Mouse (Mus musculus): ENCODE data around the gene Trub2. TPM values are rescaled to one million over a fixed set of nuclear protein-coding genes. Genes with fewer than 3 reads are reported as not detected.

The Trub2 gene
- polyA plus RNA-seq, 1 experiment from 2014 or later = 25.2 TPM

- H3K9ac ChIP-seq (ENCODE audit: low read length) = no peak overlapping the region
- no peaks in the 10 kb centered on the region for H3K36me3 ChIP-seq (ENCODE audit: control insufficient read depth, insufficient read depth, low read length)
- ATAC-seq (ENCODE audit: insufficient read depth, low FRiP score) = no peak
- no peak overlapping the region for H3K4me3 ChIP-seq (replicated peaks; ENCODE audit: low read length)
- H3K4me1 ChIP-seq (ENCODE audit: control insufficient read depth, insufficient read depth, low read length) = peaks cover 5% of the 10 kb centered on the region; the same call in 1 of the 2 replicates
- H3K4me2 ChIP-seq (ENCODE audit: low read depth, low read length) = no peak overlapping the region
- H3K27me3 ChIP-seq (ENCODE audit: control insufficient read depth, insufficient read depth, low read length) = no peaks in the 10 kb centered on the region; the same call in 1 of the 2 replicates
- H3K9me3 ChIP-seq (replicated peaks; ENCODE audit: control insufficient read depth, low read length) = no peaks in the 10 kb centered on the region
- 0% methylated on average over 1 of the region's 1 CpGs for WGBS
- no peak overlapping the region for H3K27ac ChIP-seq (ENCODE audit: low read length)
Observed at GRCm38 (mm10) chr2:29764831-29765230, 23.5 kb downstream of the Trub2 start.

GRCm38 (mm10) chr2:29755693-29756092 is 32.6 kb downstream of the Trub2 start:
- Histone ChIP-seq H3K4me1 (ENCODE audit: control insufficient read depth, insufficient read depth, low read length) (no peaks in the 10 kb centered on the region), H3K4me3 (replicated peaks; ENCODE audit: low read length) (no peak overlapping the region), H3K27ac (ENCODE audit: low read length) (no peak overlapping the region), H3K9me3 (replicated peaks; ENCODE audit: control insufficient read depth, low read length) (no peaks in the 10 kb centered on the region), H3K36me3 (ENCODE audit: control insufficient read depth, insufficient read depth, low read length) (no peaks in the 10 kb centered on the region), H3K27me3 (ENCODE audit: control insufficient read depth, insufficient read depth, low read length) (peaks cover 16% of the 10 kb centered on the region), H3K9ac (ENCODE audit: low read length) (no peak overlapping the region), H3K4me2 (ENCODE audit: low read depth, low read length) (no peak overlapping the region)
- no peak for ATAC-seq (ENCODE audit: insufficient read depth, low FRiP score)

GRCm38 (mm10) chr2:29752397-29752796 is 35.9 kb downstream of the Trub2 start:
- no peak overlapping the region for H3K9ac ChIP-seq (ENCODE audit: low read length)
- H3K4me3 ChIP-seq (replicated peaks; ENCODE audit: low read length) = no peak overlapping the region
- no peak for ATAC-seq (ENCODE audit: insufficient read depth, low FRiP score)
- WGBS = 86% methylated on average over 5 of the region's 5 CpGs
- no peaks in the 10 kb centered on the region for H3K9me3 ChIP-seq (replicated peaks; ENCODE audit: control insufficient read depth, low read length)
- H3K27ac ChIP-seq (ENCODE audit: low read length) = no peak overlapping the region
- H3K4me2 ChIP-seq (ENCODE audit: low read depth, low read length) = no peak overlapping the region
- no peaks in the 10 kb centered on the region for H3K4me1 ChIP-seq (ENCODE audit: control insufficient read depth, insufficient read depth, low read length)
- H3K27me3 ChIP-seq (ENCODE audit: control insufficient read depth, insufficient read depth, low read length) = peaks cover 24% of the 10 kb centered on the region
- no peaks in the 10 kb centered on the region for H3K36me3 ChIP-seq (ENCODE audit: control insufficient read depth, insufficient read depth, low read length)

GRCm38 (mm10) chr2:29751497-29751896 is 36.8 kb downstream of the Trub2 start, which contains the start of gene Gm13420:
Gene Gm13420 (minus strand): TSS chr2:29751685.
- WGBS = 4% methylated on average over 28 of the region's 28 CpGs
- H3K4me1 ChIP-seq (ENCODE audit: control insufficient read depth, insufficient read depth, low read length) = no peaks in the 10 kb centered on the region
- H3K4me2 ChIP-seq (ENCODE audit: low read depth, low read length) = peak within 1 kb of the TSS; percentile 51
- peak within 1 kb of the TSS; percentile 35 for H3K4me3 ChIP-seq (replicated peaks; ENCODE audit: low read length)
- H3K27me3 ChIP-seq (ENCODE audit: control insufficient read depth, insufficient read depth, low read length) = peaks cover 29% of the 10 kb centered on the region
- H3K36me3 ChIP-seq (ENCODE audit: control insufficient read depth, insufficient read depth, low read length) = no peaks in the 10 kb centered on the region
- no peaks in the 10 kb centered on the region for H3K9me3 ChIP-seq (replicated peaks; ENCODE audit: control insufficient read depth, low read length)
- H3K9ac ChIP-seq (ENCODE audit: low read length) = peak within 1 kb of the TSS; percentile 58
- ATAC-seq (ENCODE audit: insufficient read depth, low FRiP score) = peak; percentile 85
- peak within 1 kb of the TSS; percentile 66 for H3K27ac ChIP-seq (ENCODE audit: low read length)

GRCm38 (mm10) chr2:29748499-29748898 is 39.8 kb downstream of the Trub2 start:
- ATAC-seq (ENCODE audit: insufficient read depth, low FRiP score) = no peak
- H3K27me3 ChIP-seq (ENCODE audit: control insufficient read depth, insufficient read depth, low read length) = peaks cover 33% of the 10 kb centered on the region

GRCm38 (mm10) chr2:29747852-29748251 is 40.5 kb downstream of the Trub2 start:
- WGBS = 70% methylated on average over 5 of the region's 5 CpGs
- Histone ChIP-seq H3K4me1 (ENCODE audit: control insufficient read depth, insufficient read depth, low read length) (no peaks in the 10 kb centered on the region), H3K27me3 (ENCODE audit: control insufficient read depth, insufficient read depth, low read length) (peaks cover 33% of the 10 kb centered on the region), H3K36me3 (ENCODE audit: control insufficient read depth, insufficient read depth, low read length) (no peaks in the 10 kb centered on the region), H3K4me2 (ENCODE audit: low read depth, low read length) (no peak overlapping the region), H3K9me3 (replicated peaks; ENCODE audit: control insufficient read depth, low read length) (no peaks in the 10 kb centered on the region), H3K4me3 (replicated peaks; ENCODE audit: low read length) (no peak overlapping the region), H3K27ac (ENCODE audit: low read length) (no peak overlapping the region), H3K9ac (ENCODE audit: low read length) (no peak overlapping the region)
- ATAC-seq (ENCODE audit: insufficient read depth, low FRiP score) = no peak

More at GRCm38 (mm10) chr2:29748499-29748898, 39.8 kb downstream of the Trub2 start:
- H3K36me3 ChIP-seq (ENCODE audit: control insufficient read depth, insufficient read depth, low read length) = no peaks in the 10 kb centered on the region
- no peaks in the 10 kb centered on the region for H3K4me1 ChIP-seq (ENCODE audit: control insufficient read depth, insufficient read depth, low read length)
- H3K4me3 ChIP-seq (replicated peaks; ENCODE audit: low read length) = no peak overlapping the region
- H3K9ac ChIP-seq (ENCODE audit: low read length) = no peak overlapping the region
- H3K27ac ChIP-seq (ENCODE audit: low read length) = no peak overlapping the region
- WGBS = 79% methylated on average over 4 of the region's 4 CpGs
- H3K4me2 ChIP-seq (ENCODE audit: low read depth, low read length) = no peak overlapping the region
- H3K9me3 ChIP-seq (replicated peaks; ENCODE audit: control insufficient read depth, low read length) = no peaks in the 10 kb centered on the region

- H3K27ac ChIP-seq (ENCODE audit: low read length) = no peak overlapping the region
- peak overlapping the region; percentile 31 for H3K4me3 ChIP-seq (replicated peaks; ENCODE audit: low read length)
- WGBS = 14% methylated on average over 49 of the region's 50 CpGs
- H3K36me3 ChIP-seq (ENCODE audit: control insufficient read depth, insufficient read depth, low read length) = no peaks in the 10 kb centered on the region
- peak overlapping the region; percentile 54 for H3K4me2 ChIP-seq (ENCODE audit: low read depth, low read length)
- peak overlapping the region; percentile 29 for H3K9ac ChIP-seq (ENCODE audit: low read length)
- ATAC-seq (ENCODE audit: insufficient read depth, low FRiP score) = no peak
- H3K4me1 ChIP-seq (ENCODE audit: control insufficient read depth, insufficient read depth, low read length) = no peaks in the 10 kb centered on the region
- no peaks in the 10 kb centered on the region for H3K9me3 ChIP-seq (replicated peaks; ENCODE audit: control insufficient read depth, low read length)
- peaks cover 31% of the 10 kb centered on the region for H3K27me3 ChIP-seq (ENCODE audit: control insufficient read depth, insufficient read depth, low read length)
Observed at GRCm38 (mm10) chr2:29747188-29747782, 41.0 kb downstream of the Trub2 start.

GRCm38 (mm10) chr2:29744256-29744655 is 44.0 kb downstream of the Trub2 start:
- Histone ChIP-seq H3K9me3 (replicated peaks; ENCODE audit: control insufficient read depth, low read length) (no peaks in the 10 kb centered on the region), H3K4me1 (ENCODE audit: control insufficient read depth, insufficient read depth, low read length) (no peaks in the 10 kb centered on the region), H3K27me3 (ENCODE audit: control insufficient read depth, insufficient read depth, low read length) (peaks cover 16% of the 10 kb centered on the region), H3K27ac (ENCODE audit: low read length) (no peak overlapping the region), H3K9ac (ENCODE audit: low read length) (no peak overlapping the region), H3K4me3 (replicated peaks; ENCODE audit: low read length) (no peak overlapping the region), H3K36me3 (ENCODE audit: control insufficient read depth, insufficient read depth, low read length) (no peaks in the 10 kb centered on the region), H3K4me2 (ENCODE audit: low read depth, low read length) (no peak overlapping the region)
- WGBS = 69% methylated on average over 6 of the region's 6 CpGs
- ATAC-seq (ENCODE audit: insufficient read depth, low FRiP score) = 0 out of 2 replicates have a peak, but pooled peaks have one; percentile 22

GRCm38 (mm10) chr2:29741207-29741606 is 47.1 kb downstream of the Trub2 start:
- WGBS = 88% methylated on average over 6 of the region's 6 CpGs
- peaks cover 10% of the 10 kb centered on the region; the same call in 1 of the 2 replicates for H3K36me3 ChIP-seq (ENCODE audit: control insufficient read depth, insufficient read depth, low read length)
- no peaks in the 10 kb centered on the region for H3K9me3 ChIP-seq (replicated peaks; ENCODE audit: control insufficient read depth, low read length)
- no peak overlapping the region for H3K4me3 ChIP-seq (replicated peaks; ENCODE audit: low read length)
- H3K27me3 ChIP-seq (ENCODE audit: control insufficient read depth, insufficient read depth, low read length) = peaks cover 3% of the 10 kb centered on the region; the same call in 1 of the 2 replicates
- no peak for ATAC-seq (ENCODE audit: insufficient read depth, low FRiP score)
- H3K27ac ChIP-seq (ENCODE audit: low read length) = no peak overlapping the region
- H3K9ac ChIP-seq (ENCODE audit: low read length) = no peak overlapping the region
- H3K4me2 ChIP-seq (ENCODE audit: low read depth, low read length) = no peak overlapping the region
- H3K4me1 ChIP-seq (ENCODE audit: control insufficient read depth, insufficient read depth, low read length) = 0 out of 2 replicates have a peak, but pooled peaks cover 3% of the 10 kb centered on the region

Measured in stomach, embryonic 16.5 days (tissue).